Mouse (Mus musculus): Measurements from ENCODE around the gene Ano5.

The Ano5 gene

GRCm38 (mm10) chr7:51624336-51624897 lies 113.6 kb downstream of the Ano5 start:
- no peaks in the 10 kb centered on the region; the same call in 1 of the 2 replicates for H3K27me3 ChIP-seq (ENCODE audit: control insufficient read depth, insufficient read depth, low read length, poor library complexity, severe bottlenecking)
- DNase-seq (ENCODE audit: low read depth, low spot score), result no peak

GRCm38 (mm10) chr7:51625161-51625560 lies 114.3 kb downstream of the Ano5 start:
- DNase-seq (ENCODE audit: low read depth, low spot score), result no peak
- H3K27me3 ChIP-seq (ENCODE audit: control insufficient read depth, insufficient read depth, low read length, poor library complexity, severe bottlenecking), result no peaks in the 10 kb centered on the region; the same call in 1 of the 2 replicates
- no peaks in the 10 kb centered on the region for H3K36me3 ChIP-seq (ENCODE audit: control insufficient read depth, insufficient read depth, low read length, poor library complexity, severe bottlenecking)

More at GRCm38 (mm10) chr7:51624336-51624897, 113.6 kb downstream of the Ano5 start:
- no peaks in the 10 kb centered on the region for H3K36me3 ChIP-seq (ENCODE audit: control insufficient read depth, insufficient read depth, low read length, poor library complexity, severe bottlenecking)

GRCm38 (mm10) chr7:51625591-51626255 lies 114.9 kb downstream of the Ano5 start:
- no peak for DNase-seq (ENCODE audit: low read depth, low spot score)
- Histone ChIP-seq H3K27me3 (ENCODE audit: control insufficient read depth, insufficient read depth, low read length, poor library complexity, severe bottlenecking) (no peaks in the 10 kb centered on the region; the same call in 1 of the 2 replicates), H3K36me3 (ENCODE audit: control insufficient read depth, insufficient read depth, low read length, poor library complexity, severe bottlenecking) (no peaks in the 10 kb centered on the region)

GRCm38 (mm10) chr7:51626451-51627000 lies 115.7 kb downstream of the Ano5 start:
- no peak for DNase-seq (ENCODE audit: low read depth, low spot score)
- H3K27me3 ChIP-seq (ENCODE audit: control insufficient read depth, insufficient read depth, low read length, poor library complexity, severe bottlenecking), result no peaks in the 10 kb centered on the region; the same call in 1 of the 2 replicates
- H3K36me3 ChIP-seq (ENCODE audit: control insufficient read depth, insufficient read depth, low read length, poor library complexity, severe bottlenecking), result no peaks in the 10 kb centered on the region

- no peak for DNase-seq (ENCODE audit: low read depth, low spot score)
- no peaks in the 10 kb centered on the region for H3K36me3 ChIP-seq (ENCODE audit: control insufficient read depth, insufficient read depth, low read length, poor library complexity, severe bottlenecking)
Observed at GRCm38 (mm10) chr7:51627001-51627631, 116.3 kb downstream of the Ano5 start.

GRCm38 (mm10) chr7:51627666-51628065 lies 116.8 kb downstream of the Ano5 start:
- Histone ChIP-seq H3K27me3 (ENCODE audit: control insufficient read depth, insufficient read depth, low read length, poor library complexity, severe bottlenecking) (no peaks in the 10 kb centered on the region; the same call in 1 of the 2 replicates), H3K36me3 (ENCODE audit: control insufficient read depth, insufficient read depth, low read length, poor library complexity, severe bottlenecking) (no peaks in the 10 kb centered on the region)
- DNase-seq (ENCODE audit: low read depth, low spot score), result no peak

More at GRCm38 (mm10) chr7:51627001-51627631, 116.3 kb downstream of the Ano5 start:
- no peaks in the 10 kb centered on the region; the same call in 1 of the 2 replicates for H3K27me3 ChIP-seq (ENCODE audit: control insufficient read depth, insufficient read depth, low read length, poor library complexity, severe bottlenecking)

- no peak for DNase-seq (ENCODE audit: low read depth, low spot score)
- no peaks in the 10 kb centered on the region for H3K36me3 ChIP-seq (ENCODE audit: control insufficient read depth, insufficient read depth, low read length, poor library complexity, severe bottlenecking)
Observed at GRCm38 (mm10) chr7:51628349-51628748, 117.5 kb downstream of the Ano5 start.

GRCm38 (mm10) chr7:51629206-51629605 lies 118.4 kb downstream of the Ano5 start:
- Histone ChIP-seq H3K36me3 (ENCODE audit: control insufficient read depth, insufficient read depth, low read length, poor library complexity, severe bottlenecking) (no peaks in the 10 kb centered on the region), H3K27me3 (ENCODE audit: control insufficient read depth, insufficient read depth, low read length, poor library complexity, severe bottlenecking) (no peaks in the 10 kb centered on the region; the same call in 1 of the 2 replicates)
- DNase-seq (ENCODE audit: low read depth, low spot score), result no peak

More at GRCm38 (mm10) chr7:51628349-51628748, 117.5 kb downstream of the Ano5 start:
- H3K27me3 ChIP-seq (ENCODE audit: control insufficient read depth, insufficient read depth, low read length, poor library complexity, severe bottlenecking), result no peaks in the 10 kb centered on the region; the same call in 1 of the 2 replicates

- no peaks in the 10 kb centered on the region for H3K27me3 ChIP-seq (ENCODE audit: control insufficient read depth, insufficient read depth, low read length, poor library complexity, severe bottlenecking)
- no peak for DNase-seq (ENCODE audit: low read depth, low spot score)
- no peaks in the 10 kb centered on the region for H3K36me3 ChIP-seq (ENCODE audit: control insufficient read depth, insufficient read depth, low read length, poor library complexity, severe bottlenecking)
Observed at GRCm38 (mm10) chr7:51631171-51631570, 120.3 kb downstream of the Ano5 start.

GRCm38 (mm10) chr7:51632543-51633229 lies 121.9 kb downstream of the Ano5 start:
- DNase-seq (ENCODE audit: low read depth, low spot score), result no peak
- Histone ChIP-seq H3K27me3 (ENCODE audit: control insufficient read depth, insufficient read depth, low read length, poor library complexity, severe bottlenecking) (no peaks in the 10 kb centered on the region), H3K36me3 (ENCODE audit: control insufficient read depth, insufficient read depth, low read length, poor library complexity, severe bottlenecking) (no peaks in the 10 kb centered on the region)

- Histone ChIP-seq H3K36me3 (ENCODE audit: control insufficient read depth, insufficient read depth, low read length, poor library complexity, severe bottlenecking) (no peaks in the 10 kb centered on the region), H3K27me3 (ENCODE audit: control insufficient read depth, insufficient read depth, low read length, poor library complexity, severe bottlenecking) (no peaks in the 10 kb centered on the region)
- DNase-seq (ENCODE audit: low read depth, low spot score), result no peak
Observed at GRCm38 (mm10) chr7:51633230-51633844, 122.5 kb downstream of the Ano5 start.

Measured in splenic B cell, adult 2 months (primary cell).